ENCODE assay signal across 8 mouse cellular contexts in the genomic region with DNA sequence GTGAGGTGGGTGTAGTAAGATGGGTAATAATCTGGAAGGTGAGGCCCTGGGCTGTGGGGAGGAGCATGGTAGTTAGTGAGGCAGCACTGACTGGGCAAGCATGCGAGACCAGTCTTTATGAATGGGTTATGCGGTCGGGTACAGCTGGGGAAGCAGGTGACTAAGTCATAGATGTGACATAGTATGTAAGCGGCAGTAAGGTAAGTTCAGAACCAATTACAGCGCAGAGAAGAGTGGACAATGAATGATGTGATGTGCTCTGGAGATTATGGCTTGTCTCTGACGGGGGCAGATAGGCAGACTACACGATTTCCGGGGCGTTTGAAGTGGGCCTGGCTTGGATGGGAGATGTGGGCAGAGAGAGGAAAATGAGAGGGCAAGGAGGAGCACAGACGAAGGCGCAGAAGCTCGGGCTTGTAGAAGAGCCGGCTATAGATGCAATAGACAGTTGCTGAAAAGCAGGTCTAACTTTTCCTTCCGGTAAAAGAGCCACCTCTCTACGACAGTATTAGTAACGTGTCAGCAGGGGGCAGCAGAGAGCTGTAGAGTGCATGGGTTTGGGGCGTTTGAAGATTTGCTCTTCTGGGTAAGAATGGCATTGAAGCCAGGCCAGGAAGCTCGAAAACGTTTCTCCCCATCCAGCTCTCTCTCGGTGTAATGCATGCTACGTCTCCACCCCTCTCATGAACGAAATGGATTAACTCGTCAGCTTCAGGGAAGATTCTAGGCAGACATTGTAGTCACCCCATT.
DNase-seq lines count a peak whose midpoint lies in the region; ATAC-seq and TF ChIP-seq lines count a peak whose summit lies in the region.

No protein-coding gene starts in this region.

- no peaks in the 10 kb centered on the region for H3K9me3 ChIP-seq in CH12.LX (replicated peaks; ENCODE audit: low read length)
- H3K9me3 ChIP-seq in heart, embryonic 15.5 days (replicated peaks), result no peaks in the 10 kb centered on the region
- no peaks in the 10 kb centered on the region for H3K9me3 ChIP-seq in liver, embryonic 12.5 days (replicated peaks)
- H3K9me3 ChIP-seq in neural tube, embryonic 14.5 days (ENCODE audit: control insufficient read depth, low read length), result no peaks in the 10 kb centered on the region

- TF ChIP-seq CTCF in CH12.LX (conservative IDR thresholded peaks at IDR 0.05 in 1 of 2, IDR thresholded peaks at IDR 0.05 in 1 of 2; ENCODE audit: low read depth in 2 of 2, low read length in 2 of 2), result peak; percentile 80 to 86
- peak; percentile 92 for TF ChIP-seq CTCF in brain, embryonic 14.5 days (IDR thresholded peaks at IDR 0.05; ENCODE audit: borderline replicate concordance, extremely low read depth, insufficient read depth, insufficient read length)

- H3K9ac ChIP-seq in CH12.LX (ENCODE audit: insufficient read depth, low read depth), result no peak overlapping the region
- H3K9ac ChIP-seq in heart, embryonic 15.5 days, result no peak overlapping the region
- H3K9ac ChIP-seq in liver, embryonic 12.5 days, result no peak overlapping the region
- no peak overlapping the region; the same call in 1 of the 2 replicates for H3K9ac ChIP-seq in neural tube, embryonic 14.5 days (replicated peaks; ENCODE audit: low read depth, low read length)

- H3K4me2 ChIP-seq in CH12.LX (ENCODE audit: insufficient read depth, low read depth, poor library complexity, severe bottlenecking), result peak overlapping the region; percentile 24; the same call in 1 of the 2 replicates
- peak overlapping the region; percentile 37 for H3K4me2 ChIP-seq in heart, embryonic 15.5 days
- H3K4me2 ChIP-seq in liver, embryonic 12.5 days, result no peak overlapping the region
- H3K4me2 ChIP-seq in neural tube, embryonic 14.5 days (ENCODE audit: low read depth, low read length), result peak overlapping the region; percentile 33; the same call in 1 of the 2 replicates

- 29% methylated on average over 23 of the region's 23 CpGs for WGBS in heart, embryonic 15.5 days
- 28% methylated on average over 23 of the region's 23 CpGs for whole genome bisulfite sequencing in liver, embryonic 12.5 days (ENCODE audit: insufficient replicate concordance)
- 31% methylated on average over 23 of the region's 23 CpGs for WGBS in neural tube, embryonic 14.5 days

- H3K79me2 ChIP-seq in CH12.LX (replicated peaks; ENCODE audit: control insufficient read depth, extremely low read depth, insufficient read depth, poor library complexity, severe bottlenecking), result no peaks in the 10 kb centered on the region

- 0 out of 2 replicates have a peak, but pooled peaks have one; percentile 70 for ATAC-seq in erythroid progenitor cell, adult 5-6 weeks (replicated peaks; ENCODE audit: low FRiP score, poor library complexity, severe bottlenecking)
- ATAC-seq in heart, embryonic 15.5 days (replicated peaks; ENCODE audit: insufficient number of reproducible peaks, insufficient read depth, low FRiP score, low read depth), result peak; percentile 55; the same call in 1 of the 2 replicates
- 0 out of 2 replicates have a peak, but pooled peaks have one; percentile 32 for ATAC-seq in liver, embryonic 12.5 days
- peak; percentile 94 for ATAC-seq in neural tube, embryonic 14.5 days (ENCODE audit: low read depth)

- TF ChIP-seq POLR2A in CH12.LX (IDR thresholded peaks at IDR 0.05; ENCODE audit: low read depth, low read length), result no peak
- TF ChIP-seq POLR2A in brain, embryonic 14.5 days (IDR thresholded peaks at IDR 0.05; ENCODE audit: borderline replicate concordance, extremely low read depth, insufficient read depth, insufficient read length, poor library complexity, severe bottlenecking), result no peak

- no peaks in the 10 kb centered on the region for H3K27me3 ChIP-seq in CH12.LX (replicated peaks)
- no peaks in the 10 kb centered on the region for H3K27me3 ChIP-seq in heart, embryonic 15.5 days
- no peaks in the 10 kb centered on the region for H3K27me3 ChIP-seq in liver, embryonic 12.5 days (replicated peaks)
- no peaks in the 10 kb centered on the region for H3K27me3 ChIP-seq in neural tube, embryonic 14.5 days (ENCODE audit: control insufficient read depth, insufficient read depth, low read length)

- peak overlapping the region in 1 of 3 experiments; percentile 39 for H3K4me3 ChIP-seq in CH12.LX (replicated peaks in 1 of 3; ENCODE audit: low read depth in 2 of 3, low read length in 2 of 3, poor library complexity in 1 of 3)
- no peak overlapping the region for H3K4me3 ChIP-seq in heart, embryonic 15.5 days
- H3K4me3 ChIP-seq in liver, embryonic 12.5 days, result no peak overlapping the region
- H3K4me3 ChIP-seq in neural tube, embryonic 14.5 days (ENCODE audit: low read depth, low read length), result no peak overlapping the region

- dilution Hi-C loops in CH12.LX (cut with MboI; ENCODE audit: extremely low pct_ligation_motif_present, extremely low pct_unique_long_range_greater_than_20kb, low sequenced_read_pairs), result no loop called here

- H3K4me1 ChIP-seq in CH12.LX (ENCODE audit: control insufficient read depth in 1 of 2, insufficient read depth in 2 of 2), result peaks cover 0 to 15% of the 10 kb centered on the region in 2 experiments; a peak in 2 of 4 replicates
- peaks cover 12% of the 10 kb centered on the region; the same call in 1 of the 2 replicates for H3K4me1 ChIP-seq in heart, embryonic 15.5 days (replicated peaks)
- no peaks in the 10 kb centered on the region for H3K4me1 ChIP-seq in liver, embryonic 12.5 days
- H3K4me1 ChIP-seq in neural tube, embryonic 14.5 days (ENCODE audit: control insufficient read depth, insufficient read depth, low read length), result peaks cover 3% of the 10 kb centered on the region; the same call in 1 of the 2 replicates

- in situ Hi-C loops in CH12.LX (cut with MboI; ENCODE audit: low pct_ligation_motif_present, low pct_unique_long_range_greater_than_20kb, low sequenced_read_pairs), result no loop called here

- no peaks in the 10 kb centered on the region for H3K36me3 ChIP-seq in CH12.LX (replicated peaks in 1 of 2; ENCODE audit: control insufficient read depth in 1 of 2, insufficient read depth in 1 of 2, low read length in 1 of 2)
- H3K36me3 ChIP-seq in heart, embryonic 15.5 days, result no peaks in the 10 kb centered on the region
- H3K36me3 ChIP-seq in liver, embryonic 12.5 days, result no peaks in the 10 kb centered on the region
- H3K36me3 ChIP-seq in neural tube, embryonic 14.5 days (ENCODE audit: control insufficient read depth, insufficient read depth, low read length), result no peaks in the 10 kb centered on the region

- H3K27ac ChIP-seq in CH12.LX (ENCODE audit: insufficient read depth, low read depth), result no peak overlapping the region
- no peak overlapping the region for H3K27ac ChIP-seq in heart, embryonic 15.5 days
- H3K27ac ChIP-seq in liver, embryonic 12.5 days, result no peak overlapping the region
- no peak overlapping the region for H3K27ac ChIP-seq in neural tube, embryonic 14.5 days (ENCODE audit: low read depth, low read length)

- peak; percentile 85 for TF ChIP-seq RAD21 in CH12.LX (IDR thresholded peaks at IDR 0.05; ENCODE audit: low read depth, low read length)

- peak; percentile 90 for DNase-seq in CH12.LX (ENCODE audit: extremely low read depth)
- peak; percentile 96 for DNase-seq in brain, embryonic 14.5 days (ENCODE audit: low read depth)
- peak; percentile 74 to 90 for DNase-seq in kidney, postnatal 25 days
- peak; percentile 11 to 14 for DNase-seq in thymus, adult 18-20 months

- TF ChIP-seq EP300 in CH12.LX (IDR thresholded peaks at IDR 0.05; ENCODE audit: low read length), result no peak

TF ChIP-seq in CH12.LX, 34 proteins besides CTCF, POLR2A, EP300 and RAD21:
- TF ChIP-seq SMC3 (IDR thresholded peaks at IDR 0.05; ENCODE audit: low read depth, low read length), result peak; percentile 66
- TF ChIP-seq NELFE (IDR thresholded peaks at IDR 0.05; ENCODE audit: low read depth, low read length), result 0 out of 2 replicates have a peak, but pooled peaks have one; percentile 27
- no peak for TF ChIP-seq BHLHE40 (IDR thresholded peaks at IDR 0.05; ENCODE audit: low read depth, low read length)
- 0 out of 2 replicates have a peak, but pooled peaks have one; percentile 10 for TF ChIP-seq ZC3H11A (IDR thresholded peaks at IDR 0.05; ENCODE audit: low read depth, low read length)

Comparison
In these comparisons a context has a peak if more than half of its experiments do, and no peak if none do; other contexts are left out.
1. DNase-seq: peak in every context shown above with its lines; median percentile 96 in brain, embryonic 14.5 days; 90 in CH12.LX; 82 in kidney, postnatal 25 days; 12 in thymus, adult 18-20 months.
2. ATAC-seq: peak in every context shown above with its lines; median percentile 94 in neural tube, embryonic 14.5 days; 70 in erythroid progenitor cell, adult 5-6 weeks; 55 in heart, embryonic 15.5 days; 32 in liver, embryonic 12.5 days.